Mouse (Mus musculus) heart, embryonic 16.5 days (tissue): ENCODE measurements around the gene Tunar. TPM values are rescaled to one million over a fixed set of nuclear protein-coding genes. Genes with fewer than 3 reads are reported as not detected.

Source experiments
- ATAC-seq: fragments of 200-750 bp; cut with Nextera tagmentation; replicated peaks from 2 replicates; pipeline ENCODE4 v1.8.0; 2017; ENCODE audit warnings: moderate number of reproducible peaks; ENCODE audit not compliant: insufficient read depth, low FRiP score; ENCODE audit errors: extremely low read depth
- H3K27ac ChIP-seq: fragments of 300-500 bp; sonication (generic); 2 replicates; pipeline ENCODE4 v1.5.1; 2014; ENCODE audit warnings: mild to moderate bottlenecking, low read length, control low read depth, moderate library complexity
- H3K27me3 ChIP-seq: fragments of 300-500 bp; sonication (generic); 2 replicates; pipeline ENCODE4 v1.6.1; 2014; ENCODE audit warnings: low read length, mixed read lengths; ENCODE audit not compliant: control insufficient read depth, insufficient read depth
- H3K36me3 ChIP-seq: fragments of 300-500 bp; sonication (generic); 2 replicates; pipeline ENCODE4 v1.6.1; 2014; ENCODE audit not compliant: control insufficient read depth, insufficient read depth
- H3K4me1 ChIP-seq: fragments of 300-500 bp; sonication (generic); 2 replicates; pipeline ENCODE4 v1.6.1; 2014; ENCODE audit warnings: low read length, mixed read lengths; ENCODE audit not compliant: control insufficient read depth, insufficient read depth
- H3K4me2 ChIP-seq: fragments of 300-500 bp; sonication (generic); 2 replicates; pipeline ENCODE4 v1.6.1; 2014; ENCODE audit warnings: low read depth, mild to moderate bottlenecking, control low read depth, low read length
- H3K4me3 ChIP-seq: fragments of 300-500 bp; sonication (generic); 2 replicates; pipeline ENCODE4 v1.5.1; 2014; ENCODE audit warnings: mild to moderate bottlenecking, control low read depth, low read length
- H3K9ac ChIP-seq: fragments of 300-500 bp; sonication (generic); 2 replicates; pipeline ENCODE4 v1.6.1; 2014; ENCODE audit warnings: low read length, control low read depth
- H3K9me3 ChIP-seq: fragments of 300-500 bp; sonication (generic); replicated peaks from 2 replicates; pipeline ENCODE4 v1.6.1; 2016; ENCODE audit warnings: low read length; ENCODE audit not compliant: control insufficient read depth
- WGBS: fragments of 180-500 bp; shearing (Covaris S2); extraction: QIAGEN DNeasy Blood & Tissue Kit; methylation state at CpG from one replicate; pipeline ENCODE4 v1.1.7; 2014; 5-methylcytosine and 5-hydroxymethylcytosine counted together
- polyA plus RNA-seq: library from polyadenylated mRNA; unstranded; fragments of >200 nt; fragmentation: Nextera tagmentation; extraction: Ambion mirVana; gene quantifications from 2 replicates; pipeline ENCODE4 v1.2.1, GENCODE M21; 2015

Tunar gene
- polyA plus RNA-seq, 1 experiment from 2014 or later = not detected

GRCm38 (mm10) chr12:105363648-105364047, 30.0 kb downstream of the Tunar start:
- Histone ChIP-seq H3K9me3 (no peaks in the 10 kb centered on the region), H3K4me3 (no peak overlapping the region), H3K36me3 (no peaks in the 10 kb centered on the region), H3K4me2 (no peak overlapping the region), H3K27ac (no peak overlapping the region), H3K9ac (no peak overlapping the region), H3K27me3 (peaks cover 37% of the 10 kb centered on the region), H3K4me1 (no peaks in the 10 kb centered on the region)
- WGBS = 85% methylated on average over 2 of the region's 2 CpGs
- ATAC-seq = no peak

DNA sequence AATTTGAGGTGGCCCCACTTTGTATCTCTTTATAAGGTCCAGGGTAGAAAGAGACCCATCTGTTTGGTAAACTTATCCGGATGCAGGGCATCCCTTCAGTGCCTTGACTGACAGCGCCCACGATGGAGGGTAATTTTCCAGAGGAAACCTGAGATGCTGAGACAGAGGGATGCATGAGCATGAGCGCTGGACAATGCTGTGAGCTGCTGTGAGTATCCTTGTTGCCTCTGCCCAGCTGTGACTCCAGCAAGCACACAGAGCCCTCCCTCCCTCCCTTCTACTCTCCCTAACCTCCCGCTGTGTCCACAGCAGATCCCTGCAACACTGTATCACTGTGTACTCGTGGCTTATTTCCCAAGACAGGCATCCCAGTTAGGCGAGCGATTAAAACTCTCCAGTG, 40.9 kb downstream of the Tunar start:
- WGBS = 68% methylated on average over 8 of the region's 8 CpGs
- Histone ChIP-seq H3K27ac (no peak overlapping the region), H3K4me2 (no peak overlapping the region), H3K4me1 (peaks cover 4% of the 10 kb centered on the region; the same call in 1 of the 2 replicates), H3K9me3 (no peaks in the 10 kb centered on the region), H3K36me3 (no peaks in the 10 kb centered on the region), H3K9ac (no peak overlapping the region), H3K27me3 (peaks cover 73% of the 10 kb centered on the region), H3K4me3 (no peak overlapping the region)
- no peak for ATAC-seq

DNA sequence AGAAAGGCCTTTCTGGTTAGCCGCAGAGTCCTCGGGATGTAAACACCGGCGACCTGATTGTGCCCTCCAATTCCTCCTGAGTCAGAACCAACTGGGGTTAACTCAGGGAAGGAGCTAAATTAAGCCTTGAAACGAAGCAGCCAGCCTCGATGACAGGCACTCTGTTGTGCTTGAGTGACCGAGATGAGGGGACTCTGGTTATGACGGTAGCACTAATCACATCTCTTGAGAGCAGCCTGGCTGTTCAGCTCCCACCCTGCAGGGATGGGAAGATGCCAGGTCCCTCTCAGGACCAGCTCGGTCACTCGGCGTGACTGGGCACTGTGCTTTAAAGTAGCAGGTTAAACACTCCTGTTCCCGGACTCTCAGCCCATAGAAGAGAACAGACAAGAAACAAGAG, 43.3 kb downstream of the Tunar start:
- Histone ChIP-seq H3K27ac (no peak overlapping the region), H3K4me2 (no peak overlapping the region), H3K9ac (no peak overlapping the region), H3K4me1 (peaks cover 4% of the 10 kb centered on the region; the same call in 1 of the 2 replicates), H3K9me3 (no peaks in the 10 kb centered on the region), H3K27me3 (peaks cover 71% of the 10 kb centered on the region), H3K36me3 (no peaks in the 10 kb centered on the region), H3K4me3 (no peak overlapping the region)
- ATAC-seq = peak; percentile 84
- 28% methylated on average over 12 of the region's 12 CpGs for whole genome bisulfite sequencing

DNA sequence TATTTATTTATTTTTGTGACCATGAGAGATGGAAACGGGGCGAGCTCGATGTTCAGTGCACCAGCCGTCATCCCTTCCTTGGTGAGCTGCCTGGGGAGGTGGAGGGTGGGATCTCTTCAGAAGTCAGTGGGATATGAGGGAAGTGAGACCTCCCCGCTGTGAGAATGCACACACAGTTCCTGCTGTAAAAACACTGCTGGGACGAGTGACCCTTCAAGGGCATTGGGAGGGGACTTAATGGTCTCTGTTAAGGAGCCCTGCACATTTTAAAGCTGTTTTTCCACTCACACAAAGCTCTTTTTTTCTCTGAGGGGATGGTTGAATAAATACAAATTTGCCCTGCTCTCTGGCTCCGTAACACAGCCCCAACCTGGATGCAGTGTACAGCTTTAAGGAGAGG, 49.1 kb downstream of the Tunar start:
- no peak overlapping the region for H3K4me2 ChIP-seq
- ATAC-seq = no peak
- no peak overlapping the region for H3K4me3 ChIP-seq
- no peaks in the 10 kb centered on the region for H3K9me3 ChIP-seq
- no peak overlapping the region for H3K27ac ChIP-seq
- 48% methylated on average over 7 of the region's 7 CpGs for WGBS
- peaks cover under 1% of the 10 kb centered on the region; the same call in 1 of the 2 replicates for H3K4me1 ChIP-seq
- no peaks in the 10 kb centered on the region for H3K36me3 ChIP-seq
- peaks cover 67% of the 10 kb centered on the region for H3K27me3 ChIP-seq
- no peak overlapping the region for H3K9ac ChIP-seq

DNA sequence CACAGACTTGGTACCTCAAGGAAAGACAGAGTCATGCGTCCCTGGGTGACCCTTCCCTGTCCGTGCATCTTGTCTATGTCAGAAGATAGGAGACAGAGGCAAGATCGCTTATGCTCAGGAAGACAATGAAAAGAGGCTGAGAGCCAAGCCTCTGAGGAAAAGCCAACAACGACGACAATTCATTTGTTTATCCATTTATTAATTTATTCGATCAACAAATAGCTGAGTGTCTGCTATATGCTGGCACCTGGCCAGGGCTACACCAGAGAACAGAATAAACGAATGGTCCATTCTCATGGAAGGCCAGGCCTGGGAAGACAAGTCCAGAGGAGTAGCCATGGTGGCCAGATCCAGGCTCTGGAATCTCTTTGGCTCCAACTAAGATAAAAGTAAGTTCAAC, 61.0 kb downstream of the Tunar start:
- no peak for ATAC-seq
- H3K27me3 ChIP-seq = peaks cover 17% of the 10 kb centered on the region
- no peaks in the 10 kb centered on the region for H3K4me1 ChIP-seq
- H3K9me3 ChIP-seq = no peaks in the 10 kb centered on the region; the same call in none of the 2 replicates
- no peak overlapping the region for H3K4me2 ChIP-seq
- H3K9ac ChIP-seq = no peak overlapping the region
- WGBS = 79% methylated on average over 7 of the region's 7 CpGs
- no peaks in the 10 kb centered on the region for H3K36me3 ChIP-seq
- H3K4me3 ChIP-seq = no peak overlapping the region
- H3K27ac ChIP-seq = no peak overlapping the region

DNA sequence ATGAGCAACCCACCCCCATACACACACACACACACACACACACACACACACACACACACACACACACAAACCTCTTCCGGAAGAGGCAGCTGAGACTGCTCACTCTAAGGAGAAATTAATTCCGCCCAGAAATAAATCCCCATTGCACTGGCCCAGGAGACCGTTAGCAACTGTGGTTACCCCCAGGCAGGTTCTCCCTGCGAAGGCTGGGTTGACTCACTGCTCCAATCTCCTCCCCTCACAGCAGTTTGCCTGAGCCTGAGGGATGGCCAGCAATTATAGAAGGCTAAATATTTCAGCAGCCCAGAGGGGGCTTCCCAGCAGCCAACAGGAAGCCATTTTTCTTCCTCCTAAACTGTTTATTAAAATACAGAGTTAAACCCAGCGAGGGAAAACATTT, 64.5 kb downstream of the Tunar start:
- Histone ChIP-seq H3K4me1 (no peaks in the 10 kb centered on the region), H3K27ac (no peak overlapping the region), H3K27me3 (peaks cover 7% of the 10 kb centered on the region; the same call in 1 of the 2 replicates), H3K9me3 (peaks cover 4% of the 10 kb centered on the region), H3K36me3 (no peaks in the 10 kb centered on the region), H3K9ac (no peak overlapping the region), H3K4me2 (no peak overlapping the region), H3K4me3 (no peak overlapping the region)
- no peak for ATAC-seq
- 58% methylated on average over 5 of the region's 5 CpGs for WGBS

GRCm38 (mm10) chr12:105403742-105404141, 70.1 kb downstream of the Tunar start:
- no peaks in the 10 kb centered on the region for H3K36me3 ChIP-seq
- no peak overlapping the region for H3K4me3 ChIP-seq
- no peak overlapping the region for H3K27ac ChIP-seq
- H3K4me1 ChIP-seq = no peaks in the 10 kb centered on the region
- H3K9ac ChIP-seq = no peak overlapping the region
- H3K4me2 ChIP-seq = no peak overlapping the region
- WGBS = 67% methylated on average over 5 of the region's 5 CpGs
- ATAC-seq = no peak
- H3K9me3 ChIP-seq = peaks cover 4% of the 10 kb centered on the region
- H3K27me3 ChIP-seq = no peaks in the 10 kb centered on the region; the same call in 1 of the 2 replicates

GRCm38 (mm10) chr12:105406008-105406407, 72.3 kb downstream of the Tunar start:
- Histone ChIP-seq H3K36me3 (no peaks in the 10 kb centered on the region), H3K27me3 (no peaks in the 10 kb centered on the region; the same call in 1 of the 2 replicates), H3K4me2 (no peak overlapping the region), H3K4me1 (no peaks in the 10 kb centered on the region), H3K9me3 (no peaks in the 10 kb centered on the region), H3K4me3 (no peak overlapping the region), H3K9ac (no peak overlapping the region), H3K27ac (no peak overlapping the region)
- 57% methylated on average over 6 of the region's 6 CpGs for WGBS
- no peak for ATAC-seq

DNA sequence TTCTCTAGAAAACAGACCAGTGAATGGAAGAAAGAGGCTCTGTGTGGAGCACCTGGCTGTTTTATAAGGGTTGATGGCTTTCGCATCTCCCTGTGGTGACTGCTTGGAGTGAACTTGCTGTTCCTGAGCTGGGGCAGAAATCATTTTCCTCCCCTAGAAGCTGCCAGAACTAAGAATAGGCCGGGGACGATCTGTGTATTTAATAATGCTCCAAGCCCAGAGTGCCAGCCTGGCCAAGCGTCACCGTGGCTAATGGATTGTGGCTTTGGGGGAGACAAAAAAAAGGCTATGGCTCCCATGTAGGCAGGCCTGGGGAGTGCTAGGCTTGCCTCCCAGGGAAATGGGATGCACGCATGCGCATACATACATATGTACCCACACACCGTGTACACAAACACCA, 80.2 kb downstream of the Tunar start:
- H3K4me1 ChIP-seq = no peaks in the 10 kb centered on the region
- H3K36me3 ChIP-seq = no peaks in the 10 kb centered on the region
- WGBS = 81% methylated on average over 8 of the region's 8 CpGs
- ATAC-seq = no peak
- H3K4me2 ChIP-seq = no peak overlapping the region
- H3K27ac ChIP-seq = no peak overlapping the region
- H3K9me3 ChIP-seq = no peaks in the 10 kb centered on the region
- H3K4me3 ChIP-seq = no peak overlapping the region
- H3K9ac ChIP-seq = no peak overlapping the region
- no peaks in the 10 kb centered on the region; the same call in 1 of the 2 replicates for H3K27me3 ChIP-seq
